Mouse (Mus musculus) layer of hippocampus, adult 18-20 months (tissue): ENCODE measurements around the gene H2-Aa. TPM values are rescaled to one million over a fixed set of nuclear protein-coding genes. Genes with fewer than 3 reads are reported as not detected.
A peak's percentile ranks its signal among the peaks of the same experiment; 100 is the strongest.

ENCODE experiments used
- DNase-seq, 2 experiments: peaks; one replicate each; pipeline ENCODE4 v3.0.0; 2022; ENCODE audit warnings: low spot score in 2 of 2
- total RNA-seq, 2 experiments: library from RNA; stranded (reverse); gene quantifications; 2 replicates each; pipeline ENCODE4 v1.2.3; 2021

H2-Aa gene
- total RNA-seq, 2 experiments from 2014 or later: 1.3 to 1.4 TPM

GRCm38 (mm10) chr17:34264452-34265351 is 22.9 kb downstream of the H2-Aa start:
- no peak for DNase-seq

GRCm38 (mm10) chr17:34263811-34264371 is 23.7 kb downstream of the H2-Aa start:
- DNase-seq: no peak

GRCm38 (mm10) chr17:34263068-34263467 is 24.6 kb downstream of the H2-Aa start:
- peak; percentile 57 to 90 for DNase-seq

- peak in 1 of 2 experiments; percentile 88 for DNase-seq
These were observed 26.1 kb downstream of the H2-Aa start for GRCm38 (mm10) chr17:34261502-34261901.

- DNase-seq: no peak
These were observed 27.1 kb downstream of the H2-Aa start for GRCm38 (mm10) chr17:34260551-34260950.

- peak; percentile 63 to 89 for DNase-seq
These were observed 29.8 kb downstream of the H2-Aa start, which contains the start of gene H2-Ab1 for GRCm38 (mm10) chr17:34257594-34258375. Gene H2-Ab1, plus strand, starts transcription at chr17:34257689.

- DNase-seq: no peak
These were observed 31.1 kb downstream of the H2-Aa start for GRCm38 (mm10) chr17:34256501-34256900.

- DNase-seq: no peak
These were observed 36.0 kb downstream of the H2-Aa start for GRCm38 (mm10) chr17:34251666-34252065.

GRCm38 (mm10) chr17:34249878-34250277 is 37.7 kb downstream of the H2-Aa start:
- DNase-seq: peak; percentile 19 to 73

GRCm38 (mm10) chr17:34249361-34249760 is 38.3 kb downstream of the H2-Aa start:
- no peak for DNase-seq

- no peak for DNase-seq
These were observed 38.9 kb downstream of the H2-Aa start for GRCm38 (mm10) chr17:34248764-34249163.

- DNase-seq: no peak
These were observed 40.6 kb downstream of the H2-Aa start for GRCm38 (mm10) chr17:34247047-34247446.

- peak in 1 of 2 experiments; percentile 59 for DNase-seq
These were observed 43.0 kb downstream of the H2-Aa start for GRCm38 (mm10) chr17:34244656-34245055.

- no peak for DNase-seq
These were observed 46.7 kb downstream of the H2-Aa start for GRCm38 (mm10) chr17:34240916-34241315.

- DNase-seq: no peak
These were observed 47.3 kb downstream of the H2-Aa start for GRCm38 (mm10) chr17:34240366-34240765.

- DNase-seq: no peak
These were observed 48.0 kb downstream of the H2-Aa start for GRCm38 (mm10) chr17:34239601-34240041.

- peak in 1 of 2 experiments; percentile 62 for DNase-seq
These were observed 48.9 kb downstream of the H2-Aa start, which contains the start of gene H2-Ob for GRCm38 (mm10) chr17:34238706-34239105. Gene H2-Ob, plus strand, starts transcription at chr17:34238903.

- no peak for DNase-seq
These were observed 49.9 kb downstream of the H2-Aa start for GRCm38 (mm10) chr17:34237741-34238140.

GRCm38 (mm10) chr17:34236691-34237090 is 50.9 kb downstream of the H2-Aa start:
- DNase-seq: no peak

GRCm38 (mm10) chr17:34234926-34235325 is 52.7 kb downstream of the H2-Aa start:
- peak; percentile 43 to 83 for DNase-seq
